ENCODE assay signal across 21 mouse cellular contexts in the genomic region with DNA sequence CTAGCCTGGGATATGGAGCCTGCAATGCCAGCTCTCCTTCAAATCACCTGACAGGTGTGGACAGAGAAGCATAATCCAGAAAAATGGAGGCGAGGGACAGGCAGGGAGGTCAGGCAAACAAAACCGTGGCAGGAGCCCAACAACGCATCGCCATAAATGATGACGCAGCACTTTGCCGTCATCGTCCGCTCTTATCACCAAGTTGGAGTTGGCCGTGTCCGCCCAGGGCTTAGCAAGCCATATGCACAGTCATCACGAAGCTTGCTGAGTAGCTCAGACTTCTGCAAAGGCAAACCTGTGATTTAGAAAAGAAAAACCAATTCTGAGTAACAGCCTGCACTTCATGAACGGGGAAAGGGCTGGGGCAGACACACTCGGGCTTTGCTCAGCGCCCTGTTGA. TPM values are rescaled to one million over a fixed set of nuclear protein-coding genes. Genes with fewer than 3 reads are reported as not detected.
DNase-seq lines count a peak whose midpoint lies in the region; ATAC-seq and TF ChIP-seq lines count a peak whose summit lies in the region.
"Had no signal": no experiment of that assay in that cellular context is flagged by ENCODE, and none has a peak within 500 bp of the region (broad histone marks: within the 10 kb centered on the region; RNA-seq: fewer than 3 reads in every experiment).

No protein-coding gene starts in this region.

- H3K4me2 ChIP-seq in heart, postnatal 0 days (ENCODE audit: low read depth, low read length): no peak overlapping the region
- no peak overlapping the region for H3K4me2 ChIP-seq in heart, embryonic 11.5 days
- no peak overlapping the region for H3K4me2 ChIP-seq in liver, embryonic 11.5 days
- no peak overlapping the region for H3K4me2 ChIP-seq in intestine, embryonic 15.5 days (replicated peaks)
- H3K4me2 ChIP-seq: forebrain, embryonic 13.5 days had no signal

- no peak overlapping the region for H3K4me3 ChIP-seq in heart, postnatal 0 days (ENCODE audit: low read depth, low read length)
- no peak overlapping the region for H3K4me3 ChIP-seq in heart, embryonic 11.5 days (ENCODE audit: low read depth, low read length)
- H3K4me3 ChIP-seq in MEL (ENCODE audit: control insufficient read depth in 1 of 2, insufficient read depth in 1 of 2, low read depth in 2 of 2, low read length in 2 of 2): peak overlapping the region in 1 of 2 experiments; percentile 31; a peak in 1 of 4 replicates
- no peak overlapping the region for H3K4me3 ChIP-seq in liver, embryonic 11.5 days (ENCODE audit: low read depth, low read length)
- no peak overlapping the region for H3K4me3 ChIP-seq in intestine, embryonic 15.5 days (replicated peaks)
- H3K4me3 ChIP-seq: forebrain, embryonic 13.5 days; heart, embryonic 10.5 days; midbrain, embryonic 10.5 days had no signal

- no peaks in the 10 kb centered on the region for H3K9me3 ChIP-seq in heart, postnatal 0 days (replicated peaks; ENCODE audit: control insufficient read depth, low read length)
- H3K9me3 ChIP-seq in heart, embryonic 11.5 days (replicated peaks; ENCODE audit: control insufficient read depth, low read length): no peaks in the 10 kb centered on the region
- H3K9me3 ChIP-seq in MEL (replicated peaks; ENCODE audit: insufficient read depth, low read length): no peaks in the 10 kb centered on the region
- H3K9me3 ChIP-seq in liver, embryonic 11.5 days (ENCODE audit: control insufficient read depth, low read length): no peaks in the 10 kb centered on the region
- H3K9me3 ChIP-seq in intestine, embryonic 15.5 days: no peaks in the 10 kb centered on the region
- H3K9me3 ChIP-seq: forebrain, embryonic 13.5 days; heart, embryonic 10.5 days; midbrain, embryonic 10.5 days had no signal

- no peaks in the 10 kb centered on the region for H3K36me3 ChIP-seq in heart, postnatal 0 days (replicated peaks; ENCODE audit: control insufficient read depth, insufficient read depth, low read length)
- H3K36me3 ChIP-seq in heart, embryonic 11.5 days (ENCODE audit: control insufficient read depth, insufficient read depth, low read length): no peaks in the 10 kb centered on the region
- H3K36me3 ChIP-seq in MEL (ENCODE audit: control insufficient read depth in 1 of 2, insufficient read depth in 2 of 2, low read length in 2 of 2): no peaks in the 10 kb centered on the region
- no peaks in the 10 kb centered on the region for H3K36me3 ChIP-seq in liver, embryonic 11.5 days (ENCODE audit: control insufficient read depth, insufficient read depth, low read length)
- H3K36me3 ChIP-seq in intestine, embryonic 15.5 days: no peaks in the 10 kb centered on the region
- H3K36me3 ChIP-seq: heart, embryonic 10.5 days; midbrain, embryonic 10.5 days had no signal

- no peak for TF ChIP-seq EP300 in heart, postnatal 0 days (IDR thresholded peaks at IDR 0.05; ENCODE audit: low read depth)
- TF ChIP-seq EP300 in MEL (IDR thresholded peaks at IDR 0.05; ENCODE audit: low read depth in 1 of 2, low read length in 2 of 2): no peak

- no peak for TF ChIP-seq POLR2A in MEL (IDR thresholded peaks at IDR 0.05; ENCODE audit: control insufficient read depth in 1 of 2, insufficient read depth in 1 of 2, low read depth in 1 of 2, low read length in 2 of 2, poor library complexity in 1 of 2)

- no peaks in the 10 kb centered on the region for H3K79me2 ChIP-seq in MEL (ENCODE audit: control insufficient read depth, insufficient read depth, low read length, poor library complexity)

- H3K9ac ChIP-seq in heart, postnatal 0 days (replicated peaks; ENCODE audit: low read depth, low read length): no peak overlapping the region
- no peak overlapping the region for H3K9ac ChIP-seq in heart, embryonic 11.5 days (ENCODE audit: low read depth, low read length)
- H3K9ac ChIP-seq in MEL (ENCODE audit: control insufficient read depth, low read depth, low read length, poor library complexity, severe bottlenecking): no peak overlapping the region
- H3K9ac ChIP-seq in liver, embryonic 11.5 days (ENCODE audit: low read depth, low read length): no peak overlapping the region
- H3K9ac ChIP-seq in intestine, embryonic 15.5 days: no peak overlapping the region
- H3K9ac ChIP-seq: forebrain, embryonic 13.5 days had no signal

- 47% methylated on average over 14 of the region's 14 CpGs for WGBS in heart, postnatal 0 days
- WGBS in heart, embryonic 11.5 days (ENCODE audit: insufficient replicate concordance): 67% methylated on average over 14 of the region's 14 CpGs
- WGBS in liver, embryonic 11.5 days: 68% methylated on average over 14 of the region's 14 CpGs
- 72% methylated on average over 14 of the region's 14 CpGs for WGBS in intestine, embryonic 15.5 days

- TF ChIP-seq RAD21 in MEL (IDR thresholded peaks at IDR 0.05; ENCODE audit: low read depth, low read length): no peak

- H3K27ac ChIP-seq in heart, postnatal 0 days (ENCODE audit: low read depth): no peak overlapping the region
- H3K27ac ChIP-seq in heart, embryonic 11.5 days (ENCODE audit: low read depth, low read length): no peak overlapping the region
- H3K27ac ChIP-seq in MEL (ENCODE audit: control insufficient read depth, low read depth, low read length): no peak overlapping the region
- H3K27ac ChIP-seq in liver, embryonic 11.5 days (ENCODE audit: low read depth, low read length): no peak overlapping the region
- no peak overlapping the region for H3K27ac ChIP-seq in intestine, embryonic 15.5 days
- H3K27ac ChIP-seq: forebrain, embryonic 13.5 days; heart, embryonic 10.5 days; midbrain, embryonic 10.5 days had no signal

- H3K27me3 ChIP-seq in heart, postnatal 0 days (ENCODE audit: control insufficient read depth, insufficient read depth, low read length): no peaks in the 10 kb centered on the region
- H3K27me3 ChIP-seq in heart, embryonic 11.5 days (ENCODE audit: control insufficient read depth, insufficient read depth, low read length): no peaks in the 10 kb centered on the region
- H3K27me3 ChIP-seq in MEL (ENCODE audit: control insufficient read depth in 1 of 2, insufficient read depth in 2 of 2, low read length in 2 of 2): peaks cover 0 to 4% of the 10 kb centered on the region in 2 experiments; a peak in 2 of 4 replicates
- H3K27me3 ChIP-seq in liver, embryonic 11.5 days (replicated peaks; ENCODE audit: control insufficient read depth, insufficient read depth, low read length): peaks cover 7% of the 10 kb centered on the region; the same call in 1 of the 2 replicates
- H3K27me3 ChIP-seq in intestine, embryonic 15.5 days (replicated peaks): peaks cover 7% of the 10 kb centered on the region; the same call in 1 of the 2 replicates
- H3K27me3 ChIP-seq: forebrain, embryonic 13.5 days had no signal

- no peak for TF ChIP-seq CTCF in heart, postnatal 0 days (IDR thresholded peaks at IDR 0.05; ENCODE audit: low read depth)
- TF ChIP-seq CTCF in MEL (IDR thresholded peaks at IDR 0.05 in 2 of 3, conservative IDR thresholded peaks at IDR 0.05 in 1 of 3; ENCODE audit: control insufficient read depth in 1 of 3, insufficient read depth in 1 of 3, low read depth in 2 of 3, low read length in 3 of 3, poor library complexity in 1 of 3, severe bottlenecking in 1 of 3): no peak

- DNase-seq in heart, postnatal 0 days (ENCODE audit: low spot score): no peak
- peak; percentile 73 for DNase-seq in MEL (ENCODE audit: low read depth, low spot score)
- DNase-seq in liver, embryonic 11.5 days (ENCODE audit: low spot score): no peak
- DNase-seq in spleen, postnatal 10 days (ENCODE audit: low spot score in 2 of 2): peak; percentile 28 to 61
- DNase-seq in layer of hippocampus, adult 9-10 months (ENCODE audit: low spot score): no peak
- no peak for DNase-seq in cerebellum, postnatal 14 days
- DNase-seq: gastrocnemius, postnatal 14 days; left cerebral cortex, postnatal 4 days; thymus, postnatal 4 days had no signal

- no peaks in the 10 kb centered on the region for H3K4me1 ChIP-seq in heart, postnatal 0 days (ENCODE audit: control insufficient read depth, insufficient read depth)
- 0 out of 2 replicates have a peak, but pooled peaks cover 3% of the 10 kb centered on the region for H3K4me1 ChIP-seq in heart, embryonic 11.5 days (ENCODE audit: control insufficient read depth, insufficient read depth, low read length)
- peaks cover 0 to 10% of the 10 kb centered on the region in 2 experiments; a peak in 2 of 4 replicates for H3K4me1 ChIP-seq in MEL (ENCODE audit: control insufficient read depth in 1 of 2, insufficient read depth in 2 of 2, low read length in 2 of 2)
- H3K4me1 ChIP-seq in liver, embryonic 11.5 days (replicated peaks; ENCODE audit: control insufficient read depth, insufficient read depth, low read length): no peaks in the 10 kb centered on the region
- H3K4me1 ChIP-seq in intestine, embryonic 15.5 days (replicated peaks): no peaks in the 10 kb centered on the region

- 0 out of 2 replicates have a peak, but pooled peaks have one; percentile 20 for ATAC-seq in heart, postnatal 0 days (ENCODE audit: insufficient read depth, low read depth)
- ATAC-seq in heart, embryonic 11.5 days (replicated peaks; ENCODE audit: insufficient number of reproducible peaks, low FRiP score, low TSS enrichment): no peak
- ATAC-seq in liver, embryonic 11.5 days (replicated peaks; ENCODE audit: low FRiP score): peak; percentile 43; the same call in 1 of the 2 replicates
- ATAC-seq in intestine, embryonic 15.5 days: no peak
- ATAC-seq: forebrain, embryonic 13.5 days; intestine, postnatal 0 days; lung, postnatal 0 days had no signal

TF ChIP-seq in MEL, 35 proteins besides CTCF, POLR2A, EP300 and RAD21 (continues in another document):
- TF ChIP-seq MAFK (IDR thresholded peaks at IDR 0.05; ENCODE audit: borderline replicate concordance, low read depth, low read length): peak; percentile 95

RNA-seq across cellular contexts. Expression of gene Gins3, which starts 22.5 kb away (rescaled TPM):
- 3.9 and 4.1 TPM in 2 replicates for total RNA-seq in heart, postnatal 0 days (2014; rRNA removed; ENCODE audit: low replicate concordance)
- 4.4 and 5.2 TPM in 2 replicates for polyA plus RNA-seq in heart, postnatal 0 days (2015; fragmentation: Nextera tagmentation; extraction: Ambion mirVana)
- 19.5 and 20.1 TPM in 2 replicates for polyA plus RNA-seq in heart, embryonic 11.5 days (2014; fragmentation: Nextera tagmentation; extraction: Ambion mirVana)
- total RNA-seq in MEL (2012; rRNA removed): 12.1 and 14.0 TPM in 2 replicates
- 10 to 100 TPM in 1 of 2 experiments, not detected in 1; 14.4 TPM for polyA plus RNA-seq in MEL (2012; ENCODE audit: insufficient read depth in 1 of 2, insufficient read length in 2 of 2, low read depth in 1 of 2, low replicate concordance in 2 of 2, missing spikeins in 1 of 2)
- polyA plus RNA-seq in liver, embryonic 11.5 days (2014; fragmentation: Nextera tagmentation; extraction: Ambion mirVana): 19.6 and 21.8 TPM in 2 replicates
- 13.3 and 16.9 TPM in 2 replicates for polyA plus RNA-seq in intestine, embryonic 15.5 days (2015; fragmentation: Nextera tagmentation; extraction: Ambion mirVana)

RNA-seq across cellular contexts. Expression of gene Prss54, which starts 34.6 kb away (rescaled TPM):
- not detected in 2 replicates for total RNA-seq in heart, postnatal 0 days (2014; rRNA removed; ENCODE audit: low replicate concordance)
- polyA plus RNA-seq in heart, postnatal 0 days (2015; fragmentation: Nextera tagmentation; extraction: Ambion mirVana): not detected in 2 replicates
- not detected in 2 replicates for polyA plus RNA-seq in heart, embryonic 11.5 days (2014; fragmentation: Nextera tagmentation; extraction: Ambion mirVana)
- not detected in 2 replicates for total RNA-seq in MEL (2012; rRNA removed)
- not detected for polyA plus RNA-seq in MEL (2012; ENCODE audit: insufficient read depth in 1 of 2, insufficient read length in 2 of 2, low read depth in 1 of 2, low replicate concordance in 2 of 2, missing spikeins in 1 of 2)
- polyA plus RNA-seq in liver, embryonic 11.5 days (2014; fragmentation: Nextera tagmentation; extraction: Ambion mirVana): not detected in 2 replicates
- not detected in 2 replicates for polyA plus RNA-seq in intestine, embryonic 15.5 days (2015; fragmentation: Nextera tagmentation; extraction: Ambion mirVana)
- total RNA-seq: gastrocnemius, postnatal 14 days; layer of hippocampus, postnatal 25 days; left cerebral cortex, postnatal 4 days had no signal
- polyA plus RNA-seq: C2C12; embryonic facial prominence, embryonic 14.5 days; forebrain, embryonic 13.5 days; heart, embryonic 10.5 days; hindbrain, embryonic 11.5 days; intestine, postnatal 0 days; lung, postnatal 0 days; midbrain, embryonic 10.5 days; stomach, embryonic 16.5 days had no signal

Comparison
In these comparisons a context has a peak if more than half of its experiments do, and no peak if none do; other contexts are left out.
1. ATAC-seq: peak in heart, postnatal 0 days (single experiment) and liver, embryonic 11.5 days (single experiment); none in heart, embryonic 11.5 days (single experiment) and intestine, embryonic 15.5 days (single experiment).
2. DNase-seq: peak in MEL (single experiment) and spleen, postnatal 10 days (2 of 2); none in heart, postnatal 0 days (single experiment), liver, embryonic 11.5 days (single experiment), layer of hippocampus, adult 9-10 months (single experiment) and cerebellum, postnatal 14 days (0 of 2).